Mouse (Mus musculus) erythroblast, embryonic 14.5 days (primary cell): ENCODE results near the gene Tmprss11a. TPM values are rescaled to one million over a fixed set of nuclear protein-coding genes. Genes with fewer than 3 reads are reported as not detected.

Source experiments
- H3K27me3 ChIP-seq: 2 replicates; pipeline ENCODE4 v1.6.1; 2012; ENCODE audit warnings: inconsistent platforms; ENCODE audit not compliant: control insufficient read depth
- H3K36me3 ChIP-seq: 2 replicates; pipeline ENCODE4 v1.6.1; 2012; ENCODE audit warnings: mild to moderate bottlenecking, inconsistent platforms; ENCODE audit not compliant: control insufficient read depth
- H3K4me1 ChIP-seq: 2 replicates; pipeline ENCODE4 v1.6.1; 2012; ENCODE audit warnings: inconsistent platforms; ENCODE audit not compliant: control insufficient read depth
- H3K4me3 ChIP-seq: replicated peaks from 2 replicates; pipeline ENCODE3; 2012; ENCODE audit warnings: moderate library complexity, mild to moderate bottlenecking, inconsistent platforms
- H3K9me3 ChIP-seq: 2 replicates; pipeline ENCODE4 v1.6.1; 2012; ENCODE audit warnings: low read length, inconsistent platforms, mixed read lengths; ENCODE audit not compliant: control insufficient read depth
- GATA1 ChIP-seq: IDR thresholded peaks from 2 replicates; pipeline ENCODE4 v1.6.1; 2012; ENCODE audit warnings: low read length, inconsistent platforms, mixed read lengths
- TAL1 ChIP-seq: IDR thresholded peaks from 3 replicates; pipeline ENCODE4 v1.6.1; 2012; ENCODE audit warnings: low read length, inconsistent platforms, mixed read lengths
- polyA plus RNA-seq: library from polyadenylated mRNA; stranded (reverse); fragments of >175 nt; gene quantifications from 2 replicates; pipeline ENCODE4 v1.2.3, GENCODE M21; 2012

Tmprss11a gene
- polyA plus RNA-seq, 1 experiment, result not detected

GRCm38 (mm10) chr5:86431096-86431495 is 37.7 kb downstream of the Tmprss11a start:
- TF ChIP-seq TAL1, result no peak
- H3K4me3 ChIP-seq, result no peak overlapping the region
- no peaks in the 10 kb centered on the region for H3K27me3 ChIP-seq
- no peaks in the 10 kb centered on the region for H3K9me3 ChIP-seq
- no peaks in the 10 kb centered on the region for H3K4me1 ChIP-seq
- no peaks in the 10 kb centered on the region for H3K36me3 ChIP-seq

DNA sequence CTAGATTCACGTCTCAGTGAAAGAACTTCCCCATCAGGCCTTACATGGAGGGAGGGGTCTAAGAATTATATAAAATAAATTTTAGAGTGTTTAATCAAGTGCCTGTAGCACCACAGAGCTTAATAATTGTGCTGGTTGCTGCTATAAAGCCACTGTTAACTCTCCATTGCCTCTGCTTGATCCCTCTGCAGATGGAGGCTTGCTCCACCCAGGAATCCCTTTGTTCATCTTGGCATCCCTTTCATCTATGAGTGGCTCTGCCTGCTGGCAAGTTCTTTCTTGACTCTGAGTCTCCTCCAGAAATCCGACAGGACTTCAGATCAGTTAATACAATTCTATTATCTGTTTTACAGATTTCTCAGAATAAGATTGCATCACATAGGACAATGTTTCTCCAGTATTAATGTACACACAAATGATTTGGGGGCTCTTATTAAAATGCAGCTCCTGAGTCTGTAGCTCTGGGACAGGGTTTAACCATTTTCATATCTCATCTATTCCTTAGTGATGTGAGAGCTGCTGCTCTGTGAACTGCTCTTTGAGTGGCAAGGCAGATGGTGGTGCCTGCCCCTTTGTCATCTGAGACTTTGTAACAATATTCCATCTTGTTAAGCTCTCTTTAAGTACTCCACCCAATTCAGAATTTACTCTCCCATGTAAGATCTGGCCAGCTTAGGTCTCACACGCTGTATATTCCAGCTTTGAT is 47.3 kb downstream of the Tmprss11a start:
- Histone ChIP-seq H3K27me3 (no peaks in the 10 kb centered on the region), H3K4me3 (no peak overlapping the region), H3K9me3 (no peaks in the 10 kb centered on the region), H3K36me3 (no peaks in the 10 kb centered on the region), H3K4me1 (no peaks in the 10 kb centered on the region)
- TF ChIP-seq TAL1, result no peak

- TF ChIP-seq GATA1, result no peak
- no peaks in the 10 kb centered on the region for H3K9me3 ChIP-seq
- no peaks in the 10 kb centered on the region for H3K4me1 ChIP-seq
- H3K27me3 ChIP-seq, result no peaks in the 10 kb centered on the region
- no peaks in the 10 kb centered on the region for H3K36me3 ChIP-seq
- H3K4me3 ChIP-seq, result no peak overlapping the region
Measured at GRCm38 (mm10) chr5:86419494-86419893, 49.3 kb downstream of the Tmprss11a start.

- TF ChIP-seq GATA1 (no peak), TAL1 (no peak)
- H3K4me1 ChIP-seq, result no peaks in the 10 kb centered on the region
- H3K27me3 ChIP-seq, result no peaks in the 10 kb centered on the region
- no peaks in the 10 kb centered on the region for H3K9me3 ChIP-seq
- H3K36me3 ChIP-seq, result no peaks in the 10 kb centered on the region
- no peak overlapping the region for H3K4me3 ChIP-seq
Measured at GRCm38 (mm10) chr5:86414280-86414679, 54.5 kb downstream of the Tmprss11a start.

DNA sequence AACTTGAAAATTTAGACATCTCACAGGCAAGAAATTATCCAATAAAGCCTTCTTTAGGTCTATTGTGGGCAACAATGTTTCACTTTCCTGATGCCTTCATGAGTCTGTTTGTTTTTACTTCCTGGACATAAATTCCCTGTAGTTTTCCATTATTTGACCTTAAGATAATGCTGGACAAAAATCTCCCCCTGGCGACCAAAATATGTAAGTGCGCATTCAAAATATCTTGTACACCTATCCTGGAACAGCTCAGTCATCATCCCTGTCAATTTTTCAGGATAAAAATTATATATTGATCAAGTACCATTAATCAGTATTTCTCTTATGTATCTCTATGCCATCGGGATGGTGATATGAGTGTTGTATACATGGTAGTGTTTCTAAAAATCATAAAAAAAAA is 58.0 kb downstream of the Tmprss11a start:
- no peaks in the 10 kb centered on the region for H3K9me3 ChIP-seq
- H3K36me3 ChIP-seq, result no peaks in the 10 kb centered on the region
- TF ChIP-seq GATA1, result no peak
- no peaks in the 10 kb centered on the region for H3K4me1 ChIP-seq
- no peak overlapping the region for H3K4me3 ChIP-seq
- no peaks in the 10 kb centered on the region for H3K27me3 ChIP-seq

GRCm38 (mm10) chr5:86407941-86408340 is 60.8 kb downstream of the Tmprss11a start:
- Histone ChIP-seq H3K27me3 (no peaks in the 10 kb centered on the region), H3K4me1 (no peaks in the 10 kb centered on the region), H3K4me3 (no peak overlapping the region), H3K9me3 (no peaks in the 10 kb centered on the region), H3K36me3 (no peaks in the 10 kb centered on the region)
- TF ChIP-seq GATA1, result no peak
- TF ChIP-seq TAL1, result no peak

- no peak for TF ChIP-seq TAL1
- Histone ChIP-seq H3K9me3 (no peaks in the 10 kb centered on the region), H3K27me3 (no peaks in the 10 kb centered on the region), H3K4me1 (no peaks in the 10 kb centered on the region), H3K36me3 (no peaks in the 10 kb centered on the region), H3K4me3 (no peak overlapping the region)
Measured at GRCm38 (mm10) chr5:86407191-86407590, 61.6 kb downstream of the Tmprss11a start.

DNA sequence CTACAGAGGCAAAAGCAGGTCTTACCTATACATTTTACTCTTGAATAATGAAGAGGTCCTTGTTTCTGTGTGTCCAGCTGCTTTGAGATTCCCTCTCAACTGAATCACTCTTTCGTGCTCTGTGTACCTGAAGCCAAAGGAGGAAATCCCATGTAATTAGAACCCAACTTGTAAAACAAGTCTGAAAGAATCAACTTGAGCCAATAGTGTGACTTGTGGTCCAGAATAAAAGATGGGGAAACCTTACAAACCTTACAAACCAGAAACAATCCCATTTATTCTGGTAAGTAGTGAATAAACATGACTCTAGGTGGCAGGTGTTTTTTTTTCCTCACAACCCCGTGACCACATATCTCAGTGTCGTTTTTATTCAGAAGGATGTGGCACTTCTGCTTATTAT is 95.5 kb downstream of the Tmprss11a start, which contains the start of gene Tmprss11d:
Gene Tmprss11d, minus strand, starts transcription at position 101 of the 400 bp plus-strand sequence.
- Histone ChIP-seq H3K27me3 (no peaks in the 10 kb centered on the region), H3K36me3 (no peaks in the 10 kb centered on the region), H3K4me3 (no peak within 1 kb of the TSS), H3K9me3 (no peaks in the 10 kb centered on the region), H3K4me1 (no peaks in the 10 kb centered on the region)
- TF ChIP-seq TAL1, result no peak
- no peak for TF ChIP-seq GATA1

Other genes starting within 250 kb of the Tmprss11a start
- not detected in 2 replicates for gene Tmprss11c, start 179.7 kb downstream of the Tmprss11a start, polyA plus RNA-seq
- gene Tmprss11d, start 95.6 kb downstream of the Tmprss11a start, polyA plus RNA-seq, result not detected in 2 replicates
- not detected in 2 replicates for gene Tmprss11g, start 49.6 kb upstream of the Tmprss11a start, polyA plus RNA-seq
- gene Tmprss11f, start 163.4 kb upstream of the Tmprss11a start, polyA plus RNA-seq, result not detected in 2 replicates
- gene Tmprss11b, start 207.4 kb upstream of the Tmprss11a start, polyA plus RNA-seq, result not detected in 2 replicates